Mouse (Mus musculus) C2C12 (cell line): Measurements from ENCODE around the gene Acsm4. TPM values are rescaled to one million over a fixed set of nuclear protein-coding genes. Genes with fewer than 3 reads are reported as not detected.

Experiments
- H3K27me3 ChIP-seq: one replicate; pipeline ENCODE4 v1.6.1; 2011; ENCODE audit not compliant: control insufficient read depth, insufficient read depth, insufficient read length
- H3K36me3 ChIP-seq: one replicate; pipeline ENCODE4 v1.6.1; 2011; ENCODE audit not compliant: control insufficient read depth, insufficient read depth
- H3K4me3 ChIP-seq: one replicate; pipeline ENCODE4 v1.5.1; 2011; ENCODE audit warnings: mild to moderate bottlenecking, control low read depth; ENCODE audit not compliant: poor library complexity, insufficient read depth, severe bottlenecking
- H3K79me2 ChIP-seq: one replicate; pipeline ENCODE4 v1.6.1; 2011; ENCODE audit not compliant: control insufficient read depth, insufficient read depth
- H3K79me3 ChIP-seq: one replicate; pipeline ENCODE4 v1.6.1; 2011; ENCODE audit warnings: low read depth, control low read depth
- H3ac ChIP-seq: one replicate; pipeline ENCODE3; 2011; ENCODE audit warnings: low read depth; ENCODE audit not compliant: control insufficient read depth, insufficient read length
- CEBPB ChIP-seq: IDR thresholded peaks from one replicate; pipeline ENCODE4 v1.6.1; 2011; ENCODE audit warnings: low read depth, mild to moderate bottlenecking, control low read depth, moderate library complexity
- CTCF ChIP-seq: IDR thresholded peaks from one replicate; pipeline ENCODE4 v1.5.1; 2011; ENCODE audit not compliant: control insufficient read depth, insufficient read depth, insufficient read length
- FOSL1 ChIP-seq: IDR thresholded peaks from one replicate; pipeline ENCODE4 v1.8.0; 2011; ENCODE audit warnings: mild to moderate bottlenecking, low read length; ENCODE audit not compliant: poor library complexity, insufficient read depth, severe bottlenecking
- MAX ChIP-seq: IDR thresholded peaks from one replicate; pipeline ENCODE4 v1.6.1; 2011; ENCODE audit warnings: mild to moderate bottlenecking, control low read depth
- MYOD1 ChIP-seq: IDR thresholded peaks from one replicate; pipeline ENCODE4 v1.6.1; 2011; ENCODE audit warnings: low read depth; ENCODE audit not compliant: control insufficient read depth, insufficient read length
- MYOG ChIP-seq: IDR thresholded peaks from one replicate; pipeline ENCODE4 v1.6.1; 2011; ENCODE audit not compliant: control insufficient read depth, insufficient read length; ENCODE audit errors: extremely low read depth
- USF1 ChIP-seq: IDR thresholded peaks from one replicate; pipeline ENCODE4 v1.6.1; 2011; ENCODE audit warnings: low read depth, mild to moderate bottlenecking, control low read depth, moderate library complexity
- long read RNA-seq, 2 experiments: library from polyadenylated mRNA; unstranded; transcript quantifications; one replicate each; pipeline ENCODE4 v2.0.0; 2019 to 2020
- polyA plus RNA-seq: library from polyadenylated mRNA; unstranded; fragments of >200 nt; fragmentation: generic; extraction: Trizol; gene quantifications from one replicate; pipeline ENCODE4 v1.2.1, GENCODE M21; 2012; ENCODE audit warnings: missing spikeins

Gene Acsm4
- polyA plus RNA-seq = not detected
- long read RNA-seq, experiment 1 = 0 reads
- long read RNA-seq, experiment 2 = 0 reads

DNA sequence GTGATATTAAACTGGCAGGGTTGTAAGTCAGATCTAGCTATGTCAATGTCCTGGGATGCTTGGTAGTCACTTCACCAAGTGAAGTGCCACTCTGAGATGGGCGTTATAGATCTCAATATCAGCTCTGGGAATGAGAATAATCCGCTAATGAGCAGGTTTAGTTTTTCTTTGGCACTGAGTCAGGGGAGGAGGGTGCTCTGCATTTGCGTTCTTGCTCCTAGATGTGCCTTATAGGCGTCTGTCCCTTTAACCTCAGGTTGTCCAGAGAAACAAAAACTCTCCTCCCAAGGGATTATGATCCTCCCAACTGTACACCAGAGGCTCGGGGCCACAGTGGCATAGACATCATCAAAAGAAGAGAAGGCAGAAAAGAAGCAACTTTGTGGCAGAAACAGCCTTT is at the start of gene Acsm4:
Gene Acsm4 (plus strand): TSS at position 301 of the 400 bp plus-strand sequence.
- no peaks in the 10 kb centered on the region for H3K36me3 ChIP-seq
- TF ChIP-seq USF1 = no peak
- TF ChIP-seq MYOG = no peak
- no peak for TF ChIP-seq MAX
- no peak for TF ChIP-seq MYOD1
- no peak for TF ChIP-seq FOSL1
- no peak for TF ChIP-seq CEBPB
- TF ChIP-seq CTCF = no peak

DNA sequence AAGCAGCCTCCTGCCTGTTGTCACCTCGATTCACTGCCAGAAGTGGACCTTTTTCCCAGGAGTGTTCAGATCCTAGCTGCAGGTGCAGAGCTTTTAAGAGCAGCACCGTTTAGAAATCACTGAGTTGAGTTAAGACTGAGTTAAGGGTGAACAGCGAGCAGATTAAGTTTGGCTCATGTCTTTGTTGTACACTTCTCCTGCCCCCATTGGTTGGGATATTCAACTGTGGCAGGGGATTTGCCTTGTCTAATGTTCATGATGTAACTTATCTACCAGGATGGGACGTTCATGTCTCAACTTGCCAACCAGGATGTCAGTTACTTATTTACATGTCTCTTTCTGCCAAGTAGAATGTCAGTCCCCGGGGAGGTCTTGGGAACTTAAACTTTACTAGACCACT is 47.5 kb upstream of the Acsm4 start:
- H3K79me2 ChIP-seq = no peaks in the 10 kb centered on the region
- TF ChIP-seq USF1 (no peak), FOSL1 (no peak), CTCF (no peak), MAX (no peak), MYOG (no peak), MYOD1 (no peak), CEBPB (no peak)
- no peak overlapping the region for H3ac ChIP-seq
- no peaks in the 10 kb centered on the region for H3K79me3 ChIP-seq
- H3K27me3 ChIP-seq = no peaks in the 10 kb centered on the region
- H3K4me3 ChIP-seq = no peak overlapping the region
- H3K36me3 ChIP-seq = no peaks in the 10 kb centered on the region

More for the DNA sequence above, at the start of gene Acsm4:
- no peaks in the 10 kb centered on the region for H3K27me3 ChIP-seq
- H3K79me3 ChIP-seq = no peaks in the 10 kb centered on the region
- H3K79me2 ChIP-seq = no peaks in the 10 kb centered on the region
- H3K4me3 ChIP-seq = no peak within 1 kb of the TSS
- H3ac ChIP-seq = no peak within 1 kb of the TSS

DNA sequence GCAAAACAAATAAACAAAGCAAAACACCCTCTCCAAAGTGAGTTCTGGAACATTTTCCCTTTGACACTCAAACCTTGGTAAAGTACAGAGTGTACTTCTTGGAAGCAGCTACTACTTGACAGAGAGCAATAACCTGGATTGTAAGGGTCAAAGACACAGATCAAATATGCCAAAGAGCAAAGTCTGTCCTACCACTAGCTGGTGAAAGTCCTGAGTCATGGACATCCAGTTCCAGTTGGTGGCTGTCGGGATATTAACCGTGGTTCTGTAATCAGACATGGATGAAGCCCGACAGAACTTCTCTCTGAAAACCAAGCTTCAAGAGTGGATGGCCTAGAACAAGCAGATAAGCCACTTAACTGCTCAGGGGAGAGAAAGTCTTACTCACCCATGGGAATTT is 21.9 kb upstream of the Acsm4 start:
- TF ChIP-seq MAX = no peak
- TF ChIP-seq MYOD1 = no peak
- no peak for TF ChIP-seq FOSL1
- TF ChIP-seq USF1 = no peak
- TF ChIP-seq MYOG = no peak
- no peak for TF ChIP-seq CTCF
- no peak for TF ChIP-seq CEBPB
- Histone ChIP-seq H3K79me3 (no peaks in the 10 kb centered on the region), H3K4me3 (no peak overlapping the region), H3K79me2 (no peaks in the 10 kb centered on the region), H3ac (no peak overlapping the region), H3K36me3 (no peaks in the 10 kb centered on the region), H3K27me3 (no peaks in the 10 kb centered on the region)

DNA sequence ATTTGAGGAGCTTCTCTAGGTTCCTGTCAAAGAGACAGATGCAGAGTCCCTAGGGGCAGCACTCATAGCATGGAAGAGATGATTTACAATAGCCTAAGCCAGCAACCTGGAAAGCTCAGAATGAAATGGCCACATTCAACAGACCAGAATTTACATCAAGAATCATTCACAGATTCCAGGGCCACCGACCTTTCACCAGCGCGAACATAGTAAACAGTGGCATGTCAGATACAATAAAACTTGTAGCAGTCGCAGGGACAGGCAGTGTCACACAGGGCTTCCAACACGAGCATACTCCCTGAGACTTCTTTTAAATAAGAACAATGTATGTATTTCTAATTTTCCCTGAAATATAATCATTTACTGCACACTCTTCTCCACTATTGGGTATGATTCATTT is 19.4 kb upstream of the Acsm4 start:
- no peaks in the 10 kb centered on the region for H3K27me3 ChIP-seq
- H3K79me2 ChIP-seq = no peaks in the 10 kb centered on the region
- H3K4me3 ChIP-seq = no peak overlapping the region
- H3K36me3 ChIP-seq = no peaks in the 10 kb centered on the region
- H3ac ChIP-seq = no peak overlapping the region
- TF ChIP-seq USF1 = no peak
- no peak for TF ChIP-seq MYOG
- TF ChIP-seq CEBPB = no peak
- TF ChIP-seq CTCF = no peak
- no peak for TF ChIP-seq MAX
- no peak for TF ChIP-seq MYOD1
- TF ChIP-seq FOSL1 = no peak
- H3K79me3 ChIP-seq = no peaks in the 10 kb centered on the region

DNA sequence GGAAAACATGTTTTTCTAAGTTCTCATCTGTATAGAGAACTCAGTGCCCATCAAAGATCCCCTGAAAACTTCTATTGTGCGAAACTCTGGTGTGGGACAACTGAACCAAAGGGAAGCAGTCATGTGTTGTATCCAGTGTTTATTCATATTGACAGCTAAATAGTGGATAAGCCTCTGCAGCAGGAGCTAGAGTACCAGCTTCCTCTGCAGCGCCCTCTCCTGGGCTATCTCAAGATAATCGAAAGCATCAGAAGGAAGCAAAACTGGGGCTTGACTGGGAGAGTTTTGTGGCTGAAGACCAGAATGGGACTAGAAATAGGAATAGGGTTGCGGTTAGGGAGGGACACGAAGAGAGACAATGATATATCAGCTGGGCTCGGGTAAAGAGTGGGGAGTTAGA is 18.9 kb upstream of the Acsm4 start:
- no peaks in the 10 kb centered on the region for H3K36me3 ChIP-seq
- H3ac ChIP-seq = no peak overlapping the region
- H3K4me3 ChIP-seq = no peak overlapping the region
- H3K27me3 ChIP-seq = no peaks in the 10 kb centered on the region
- TF ChIP-seq CEBPB = no peak
- no peak for TF ChIP-seq CTCF
- TF ChIP-seq MAX = no peak
- no peak for TF ChIP-seq FOSL1
- TF ChIP-seq MYOD1 = no peak
- TF ChIP-seq USF1 = no peak
- TF ChIP-seq MYOG = no peak
- no peaks in the 10 kb centered on the region for H3K79me2 ChIP-seq
- no peaks in the 10 kb centered on the region for H3K79me3 ChIP-seq

DNA sequence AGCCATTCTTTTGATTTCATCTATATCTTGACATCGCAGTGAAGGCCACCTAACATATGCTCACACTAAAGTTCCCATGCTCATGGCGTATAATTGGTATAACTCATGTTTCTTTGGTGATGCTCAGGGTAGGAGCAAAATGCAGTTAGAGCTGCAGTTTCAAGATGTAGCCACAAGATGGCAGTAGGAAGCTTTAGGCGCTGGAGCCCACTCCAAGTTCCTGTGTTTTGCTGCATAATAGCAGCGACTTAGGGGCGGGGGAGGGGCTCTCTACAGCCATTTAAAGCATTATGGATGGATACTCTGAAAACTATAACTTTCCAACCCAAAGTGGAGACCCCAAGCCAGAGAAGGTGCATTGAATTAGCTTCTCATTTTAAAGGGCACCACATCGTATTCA is 16.4 kb upstream of the Acsm4 start:
- Histone ChIP-seq H3K79me2 (no peaks in the 10 kb centered on the region), H3K27me3 (no peaks in the 10 kb centered on the region), H3K4me3 (no peak overlapping the region), H3K79me3 (no peaks in the 10 kb centered on the region), H3K36me3 (no peaks in the 10 kb centered on the region), H3ac (no peak overlapping the region)
- no peak for TF ChIP-seq FOSL1
- TF ChIP-seq CEBPB = no peak
- no peak for TF ChIP-seq MAX
- no peak for TF ChIP-seq MYOG
- TF ChIP-seq MYOD1 = no peak
- no peak for TF ChIP-seq USF1
- TF ChIP-seq CTCF = no peak
